Mouse (Mus musculus): ENCODE results near the gene Cdc7.

DNA sequence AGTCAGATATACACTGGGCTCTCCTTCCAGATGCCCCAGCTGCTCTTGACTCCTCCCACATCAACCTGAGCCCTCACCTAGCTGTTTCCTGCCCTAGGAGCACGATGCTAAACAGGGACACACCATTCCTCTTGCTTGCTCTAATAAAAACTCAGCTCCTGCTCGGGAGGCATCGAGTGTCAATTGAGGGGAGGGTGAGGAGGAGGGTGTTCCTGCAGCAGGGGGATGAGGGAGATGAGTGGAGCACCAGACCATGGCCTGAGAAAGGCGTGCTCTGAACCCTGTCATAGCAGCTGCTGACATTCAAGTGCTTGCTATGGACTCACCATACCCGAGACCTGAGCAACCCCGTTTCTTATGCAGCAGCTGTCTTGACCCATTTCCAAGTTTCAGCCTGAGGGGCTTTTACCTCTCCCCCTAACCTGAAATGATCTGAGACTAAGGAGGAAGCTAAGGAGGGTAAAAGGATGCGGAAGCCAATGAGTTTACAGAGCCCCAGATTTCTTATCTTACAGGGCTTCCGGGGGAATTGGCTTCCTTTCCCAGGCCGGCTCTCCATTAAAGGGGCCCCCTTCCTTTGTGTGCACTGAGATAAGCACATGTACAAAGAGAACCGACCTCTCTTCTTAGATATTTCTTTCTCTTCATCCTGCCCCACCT, 51.4 kb downstream of the Cdc7 start:
- peak; percentile 57; the same call in 1 of the 2 replicates for TF ChIP-seq EP300 (IDR thresholded peaks at IDR 0.05)
- TF ChIP-seq CTCF (IDR thresholded peaks at IDR 0.05), result no peak
